Mouse (Mus musculus) stomach, postnatal 0 days (tissue): Measurements from ENCODE around the gene Pnkd.

Source experiments
- CTCF ChIP-seq: IDR thresholded peaks from 2 replicates; pipeline ENCODE4 v1.5.1; 2016; ENCODE audit warnings: antibody characterized with exemption, low read depth, mild to moderate bottlenecking, moderate library complexity
- EP300 ChIP-seq: optimal IDR thresholded peaks from 2 replicates; pipeline ENCODE3; 2016; ENCODE audit warnings: antibody characterized with exemption

GRCm38 (mm10) chr1:74297269-74297668 lies 12.5 kb downstream of the Pnkd start:
- TF ChIP-seq CTCF, result no peak
- no peak for TF ChIP-seq EP300
